Mouse (Mus musculus) kidney, adult 8-10 months (tissue): Measurements from ENCODE around the gene Cplx3.

ENCODE experiments used
- DNase-seq, 2 experiments: peaks; one replicate each; pipeline ENCODE4 v3.0.0; 2022

The Cplx3 gene

GRCm38 (mm10) chr9:57637741-57638322 lies 31.8 kb upstream of the Cplx3 start:
- peak; percentile 57 to 72 for DNase-seq

- no peak for DNase-seq
These were observed 31.2 kb upstream of the Cplx3 start for GRCm38 (mm10) chr9:57637272-57637671.

GRCm38 (mm10) chr9:57633481-57634024 lies 27.5 kb upstream of the Cplx3 start:
- DNase-seq = no peak

GRCm38 (mm10) chr9:57629118-57629874 lies 23.2 kb upstream of the Cplx3 start:
- peak; percentile 35 to 73 for DNase-seq

GRCm38 (mm10) chr9:57628717-57629116 lies 22.6 kb upstream of the Cplx3 start:
- DNase-seq = no peak

GRCm38 (mm10) chr9:57627892-57628291 lies 21.8 kb upstream of the Cplx3 start:
- DNase-seq = no peak

- DNase-seq = no peak
These were observed 21.1 kb upstream of the Cplx3 start for GRCm38 (mm10) chr9:57627191-57627590.

- DNase-seq = no peak
These were observed 19.8 kb upstream of the Cplx3 start for GRCm38 (mm10) chr9:57625674-57626500.

GRCm38 (mm10) chr9:57624295-57624694 lies 18.2 kb upstream of the Cplx3 start:
- no peak for DNase-seq

- DNase-seq = no peak
These were observed 14.6 kb upstream of the Cplx3 start, which contains the start of gene Lman1l for GRCm38 (mm10) chr9:57620674-57621073. TSS of gene Lman1l (minus strand) at chr9:57620774.

- DNase-seq = no peak
These were observed 12.8 kb upstream of the Cplx3 start for GRCm38 (mm10) chr9:57618854-57619253.

GRCm38 (mm10) chr9:57617556-57618169 lies 11.6 kb upstream of the Cplx3 start:
- no peak for DNase-seq

GRCm38 (mm10) chr9:57614786-57615185 lies 8.7 kb upstream of the Cplx3 start:
- DNase-seq = no peak

- DNase-seq = no peak
These were observed 7.9 kb upstream of the Cplx3 start for GRCm38 (mm10) chr9:57613975-57614374.

- DNase-seq = no peak
These were observed 6.5 kb upstream of the Cplx3 start for GRCm38 (mm10) chr9:57612587-57612986.

- DNase-seq = no peak
These were observed 4.3 kb upstream of the Cplx3 start for GRCm38 (mm10) chr9:57610359-57610826.

- no peak for DNase-seq
These were observed 3.7 kb upstream of the Cplx3 start for GRCm38 (mm10) chr9:57609803-57610202.

- no peak for DNase-seq
These were observed 578 bp downstream of the Cplx3 start for GRCm38 (mm10) chr9:57605503-57605902.

- no peak for DNase-seq
These were observed 1.2 kb downstream of the Cplx3 start for GRCm38 (mm10) chr9:57604875-57605274.

GRCm38 (mm10) chr9:57602098-57602497 lies 4.0 kb downstream of the Cplx3 start:
- no peak for DNase-seq

GRCm38 (mm10) chr9:57601353-57601706 lies 4.8 kb downstream of the Cplx3 start:
- DNase-seq = no peak

GRCm38 (mm10) chr9:57600620-57601352 lies 5.3 kb downstream of the Cplx3 start:
- DNase-seq = peak in 1 of 2 experiments; percentile 34
